Mouse (Mus musculus): ENCODE data around the gene Mdm4. TPM values are rescaled to one million over a fixed set of nuclear protein-coding genes. Genes with fewer than 3 reads are reported as not detected.
"Not testable (repeated sequence)": the region's sequence is repeated elsewhere in the genome, so short reads cannot be mapped to it uniquely, and the experiment has no call there.

Mdm4 gene
- total and polyA plus RNA-seq, 3 experiments, result 22.9 to 25.9 (median 23.7) TPM

DNA sequence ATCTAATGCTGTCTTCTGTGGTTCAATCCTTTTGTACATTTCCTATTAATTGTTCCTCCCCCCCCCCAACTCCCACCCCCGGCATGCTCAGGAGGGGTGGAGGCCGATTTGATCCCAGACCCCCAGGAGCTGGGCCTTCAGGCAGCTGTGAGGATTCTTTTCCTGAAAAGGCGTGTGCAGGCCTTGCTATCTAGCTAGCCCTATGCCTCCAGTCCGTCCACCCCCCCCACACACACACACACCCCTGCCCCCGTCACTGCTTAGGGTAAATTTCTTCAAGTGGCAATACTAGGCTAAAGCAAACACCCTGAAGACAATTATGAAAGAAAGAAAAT, 2.6 kb upstream of the Mdm4 start:
- H3K36me3 ChIP-seq (ENCODE audit: control insufficient read depth, insufficient read depth, low read length), result no peaks in the 10 kb centered on the region
- peak overlapping the region; percentile 82 for H3K27ac ChIP-seq
- no peak overlapping the region; the same call in 1 of the 2 replicates for H3K9ac ChIP-seq (ENCODE audit: low read depth, low read length)
- no peak for DNase-seq
- H3K79me2 ChIP-seq (replicated peaks; ENCODE audit: control insufficient read depth, insufficient read depth, low read length), result no peaks in the 10 kb centered on the region
- TF ChIP-seq EP300 (IDR thresholded peaks at IDR 0.05; ENCODE audit: insufficient read depth, low read depth, low read length) (no peak), CTCF (IDR thresholded peaks at IDR 0.05) (no peak), POLR2A (IDR thresholded peaks at IDR 0.05; ENCODE audit: insufficient read depth, low read depth, low read length) (no peak)
- H3K4me1 ChIP-seq (ENCODE audit: control insufficient read depth, insufficient read depth, low read length), result no peaks in the 10 kb centered on the region; the same call in 1 of the 2 replicates
- H3K4me3 ChIP-seq, result peak overlapping the region; percentile 77
- intact Hi-C loops (cut with DNase I), result no loop called here
- 56% methylated on average over 5 of the region's 5 CpGs for WGBS
- no peaks in the 10 kb centered on the region for H3K27me3 ChIP-seq (ENCODE audit: control insufficient read depth, insufficient read depth, low read length)

DNA sequence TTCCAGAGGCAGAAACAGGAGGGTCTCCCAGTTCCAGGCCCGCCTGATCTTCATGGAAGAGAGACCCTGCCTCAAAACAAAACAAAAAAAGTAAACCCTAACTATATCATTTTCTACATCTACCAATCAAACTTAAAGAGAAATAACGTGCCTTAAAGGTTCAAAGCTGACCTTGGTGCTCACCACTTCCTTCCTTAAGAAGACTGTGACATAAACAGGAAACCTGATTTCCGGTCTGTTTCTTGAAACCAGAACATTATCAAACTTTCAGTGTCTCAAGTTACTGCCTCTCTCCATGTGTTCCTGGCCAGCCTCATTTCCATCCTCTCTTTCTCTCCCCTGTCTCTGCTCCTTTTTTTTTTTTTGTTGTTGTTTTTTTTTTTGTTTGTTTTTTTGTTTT, 617 bp downstream of the Mdm4 start:
- no peak for DNase-seq
- intact Hi-C loops (cut with DNase I), result no loop called here
- Histone ChIP-seq H3K4me3 (no peak overlapping the region), H3K79me2 (replicated peaks; ENCODE audit: control insufficient read depth, insufficient read depth, low read length) (peaks cover 3% of the 10 kb centered on the region; the same call in 1 of the 2 replicates), H3K27me3 (ENCODE audit: control insufficient read depth, insufficient read depth, low read length) (no peaks in the 10 kb centered on the region), H3K4me1 (ENCODE audit: control insufficient read depth, insufficient read depth, low read length) (no peaks in the 10 kb centered on the region; the same call in 1 of the 2 replicates), H3K36me3 (ENCODE audit: control insufficient read depth, insufficient read depth, low read length) (no peaks in the 10 kb centered on the region), H3K27ac (no peak overlapping the region), H3K9ac (ENCODE audit: low read depth, low read length) (no peak overlapping the region)
- TF ChIP-seq EP300 (IDR thresholded peaks at IDR 0.05; ENCODE audit: insufficient read depth, low read depth, low read length) (no peak), CTCF (IDR thresholded peaks at IDR 0.05) (no peak), POLR2A (IDR thresholded peaks at IDR 0.05; ENCODE audit: insufficient read depth, low read depth, low read length) (no peak)
- WGBS, result 42% methylated on average over 3 of the region's 3 CpGs

DNA sequence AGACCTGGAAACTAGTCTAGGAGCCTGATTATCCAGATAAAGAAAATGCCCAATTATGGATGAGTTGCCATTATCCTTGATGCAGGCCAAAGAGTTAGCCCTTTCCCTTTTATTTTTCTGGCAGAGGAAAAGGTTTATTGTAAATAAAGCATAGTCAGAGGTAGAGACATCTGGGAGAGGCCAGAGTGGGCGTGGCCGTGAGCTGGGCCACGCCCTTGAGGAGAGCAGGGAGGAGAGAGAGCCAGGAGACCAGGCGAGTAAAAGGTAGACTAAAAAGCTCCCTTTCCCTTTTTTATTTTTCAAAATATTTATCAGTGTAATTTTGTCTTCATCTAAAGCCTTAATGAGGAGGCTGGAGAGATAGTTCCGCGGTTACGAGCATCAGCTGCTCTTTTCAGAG, 2.4 kb downstream of the Mdm4 start:
- Histone ChIP-seq H3K27ac (no peak overlapping the region), H3K27me3 (ENCODE audit: control insufficient read depth, insufficient read depth, low read length) (no peaks in the 10 kb centered on the region), H3K4me1 (ENCODE audit: control insufficient read depth, insufficient read depth, low read length) (peaks cover 3% of the 10 kb centered on the region), H3K79me2 (replicated peaks; ENCODE audit: control insufficient read depth, insufficient read depth, low read length) (peaks cover 3% of the 10 kb centered on the region; the same call in 1 of the 2 replicates), H3K9ac (ENCODE audit: low read depth, low read length) (no peak overlapping the region), H3K4me3 (no peak overlapping the region), H3K36me3 (ENCODE audit: control insufficient read depth, insufficient read depth, low read length) (peaks cover 2% of the 10 kb centered on the region)
- WGBS, result 55% methylated on average over 7 of the region's 7 CpGs
- no peak for DNase-seq
- no peak for TF ChIP-seq CTCF (IDR thresholded peaks at IDR 0.05)
- TF ChIP-seq EP300 (IDR thresholded peaks at IDR 0.05; ENCODE audit: insufficient read depth, low read depth, low read length), result no peak
- TF ChIP-seq POLR2A (IDR thresholded peaks at IDR 0.05; ENCODE audit: insufficient read depth, low read depth, low read length), result no peak
- intact Hi-C loops (cut with DNase I), result no loop called here

DNA sequence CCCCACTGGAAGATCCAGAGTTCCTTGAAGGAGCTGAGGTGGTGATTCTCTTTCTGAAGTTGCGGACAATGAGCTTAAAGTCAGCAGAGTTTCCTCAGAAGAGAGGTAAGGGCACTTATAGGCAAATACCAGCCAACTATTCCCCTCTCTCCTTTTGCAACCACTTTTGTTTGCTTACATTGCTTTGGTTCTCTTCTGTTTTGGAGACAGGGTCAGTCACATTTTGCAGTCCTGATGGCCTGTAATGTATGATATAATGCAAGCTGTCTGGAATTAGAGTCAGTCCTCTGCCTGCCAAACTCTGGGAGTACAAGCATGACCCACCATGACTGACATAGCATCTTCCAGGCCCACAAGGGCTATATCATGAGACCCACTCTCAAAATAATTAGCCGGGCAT, 3.2 kb downstream of the Mdm4 start:
- no peak overlapping the region for H3K9ac ChIP-seq (ENCODE audit: low read depth, low read length)
- no peak overlapping the region for H3K4me3 ChIP-seq
- no peak for DNase-seq
- WGBS, result 96% methylated on average over 2 of the region's 2 CpGs
- TF ChIP-seq CTCF (IDR thresholded peaks at IDR 0.05) (no peak), EP300 (IDR thresholded peaks at IDR 0.05; ENCODE audit: insufficient read depth, low read depth, low read length) (no peak), POLR2A (IDR thresholded peaks at IDR 0.05; ENCODE audit: insufficient read depth, low read depth, low read length) (no peak)
- H3K36me3 ChIP-seq (ENCODE audit: control insufficient read depth, insufficient read depth, low read length), result peaks cover 2% of the 10 kb centered on the region
- H3K79me2 ChIP-seq (replicated peaks; ENCODE audit: control insufficient read depth, insufficient read depth, low read length), result peaks cover 3% of the 10 kb centered on the region; the same call in 1 of the 2 replicates
- no peak overlapping the region for H3K27ac ChIP-seq
- intact Hi-C loops (cut with DNase I), result no loop called here
- no peaks in the 10 kb centered on the region for H3K27me3 ChIP-seq (ENCODE audit: control insufficient read depth, insufficient read depth, low read length)
- peaks cover 3% of the 10 kb centered on the region for H3K4me1 ChIP-seq (ENCODE audit: control insufficient read depth, insufficient read depth, low read length)

DNA sequence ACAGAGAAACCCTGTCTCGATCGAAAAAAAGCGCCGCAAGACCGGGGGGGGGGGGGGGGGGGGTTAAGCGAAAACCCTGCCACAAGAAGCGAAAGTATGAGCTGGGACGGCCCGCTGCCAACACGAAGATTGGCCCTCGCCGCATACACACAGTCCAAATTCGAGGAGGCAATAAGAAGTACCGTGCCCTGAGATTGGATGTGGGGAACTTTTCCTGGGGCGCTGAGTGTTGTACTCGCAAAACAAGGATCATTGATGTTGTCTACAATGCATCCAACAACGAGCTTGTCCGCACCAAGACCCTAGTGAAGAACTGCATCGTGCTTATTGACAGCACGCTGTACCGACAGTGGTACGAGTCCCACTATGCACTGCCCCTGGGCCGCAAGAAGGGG, 4.6 kb downstream of the Mdm4 start:
- H3K36me3 ChIP-seq (ENCODE audit: control insufficient read depth, insufficient read depth, low read length); H3K27me3 ChIP-seq (ENCODE audit: control insufficient read depth, insufficient read depth, low read length); intact Hi-C loops (cut with DNase I); H3K4me1 ChIP-seq (ENCODE audit: control insufficient read depth, insufficient read depth, low read length); H3K79me2 ChIP-seq (replicated peaks; ENCODE audit: control insufficient read depth, insufficient read depth, low read length): not testable (repeated sequence)
- 10% methylated on average over 22 of the region's 23 CpGs for WGBS
- peak overlapping the region; percentile 31; the same call in 1 of the 2 replicates for H3K27ac ChIP-seq
- H3K9ac ChIP-seq (ENCODE audit: low read depth, low read length), result peak overlapping the region; percentile 61
- peak overlapping the region; percentile 70 for H3K4me3 ChIP-seq
- peak in 1 of 2 experiments; percentile 34 for DNase-seq

DNA sequence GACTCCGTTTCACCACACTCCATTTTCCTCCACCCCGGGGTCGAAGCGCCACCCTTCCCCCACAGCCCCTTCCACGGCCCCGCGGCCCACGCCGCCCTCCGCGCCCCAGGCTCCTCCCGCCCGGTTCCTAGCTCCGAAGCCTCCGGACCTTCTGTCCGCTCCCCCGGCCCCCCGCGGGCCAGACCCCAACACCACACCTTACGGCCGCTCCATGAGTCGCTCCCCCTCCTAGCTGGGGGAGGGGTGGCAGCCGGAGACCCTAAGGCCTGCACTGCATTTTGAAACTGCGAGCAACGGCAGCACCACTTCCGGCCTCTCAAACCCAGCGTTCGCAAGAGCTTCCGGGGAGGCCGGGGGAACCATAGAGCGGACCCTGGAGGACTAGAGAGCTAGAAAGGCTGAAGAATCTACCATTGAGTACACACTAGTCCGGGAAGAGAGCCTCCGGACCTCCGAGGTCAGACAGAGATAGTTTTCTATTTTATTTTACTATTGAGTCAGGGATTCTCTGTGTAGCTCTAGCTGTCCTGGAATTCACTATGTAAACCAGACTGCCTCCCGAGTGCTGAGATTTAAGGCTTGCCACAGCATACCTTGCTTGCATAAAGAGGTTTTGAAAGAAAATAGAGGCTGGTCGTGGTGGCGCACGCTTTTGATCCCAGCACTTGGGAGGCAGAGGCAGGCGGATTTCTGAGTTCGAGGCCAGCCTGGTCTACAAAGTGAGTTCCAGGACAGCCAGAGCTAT, 5.1 kb downstream of the Mdm4 start:
- peak overlapping the region; percentile 99 for H3K9ac ChIP-seq (ENCODE audit: low read depth, low read length)
- H3K4me1 ChIP-seq (ENCODE audit: control insufficient read depth, insufficient read depth, low read length), result peaks cover 3% of the 10 kb centered on the region
- H3K27ac ChIP-seq, result peak overlapping the region; percentile 84
- H3K36me3 ChIP-seq (ENCODE audit: control insufficient read depth, insufficient read depth, low read length), result peaks cover 5% of the 10 kb centered on the region
- peaks cover 5% of the 10 kb centered on the region; the same call in 1 of the 2 replicates for H3K79me2 ChIP-seq (replicated peaks; ENCODE audit: control insufficient read depth, insufficient read depth, low read length)
- TF ChIP-seq POLR2A (IDR thresholded peaks at IDR 0.05; ENCODE audit: insufficient read depth, low read depth, low read length), result peak; percentile 70
- no peak for TF ChIP-seq EP300 (IDR thresholded peaks at IDR 0.05; ENCODE audit: insufficient read depth, low read depth, low read length)
- under 1% methylated on average over 40 of the region's 40 CpGs for WGBS
- peak overlapping the region; percentile 70 for H3K4me3 ChIP-seq
- peak; percentile 83 to 90 for DNase-seq
- intact Hi-C loops (cut with DNase I), result no loop called here
- no peaks in the 10 kb centered on the region for H3K27me3 ChIP-seq (ENCODE audit: control insufficient read depth, insufficient read depth, low read length)
